Mouse (Mus musculus): ENCODE results near the gene Dsn1. TPM values are rescaled to one million over a fixed set of nuclear protein-coding genes. Genes with fewer than 3 reads are reported as not detected.
A peak's percentile ranks its signal among the peaks of the same experiment; 100 is the strongest.

The Dsn1 gene
- polyA plus RNA-seq, 1 experiment, result 40.8 TPM

- Histone ChIP-seq H3K9ac (ENCODE audit: low read depth, poor library complexity, severe bottlenecking) (no peak overlapping the region), H3K27ac (ENCODE audit: insufficient read depth, low read length) (no peak overlapping the region), H3K9me3 (replicated peaks; ENCODE audit: control insufficient read depth, insufficient read depth, low read length, poor library complexity, severe bottlenecking) (peaks cover 4% of the 10 kb centered on the region; the same call in 1 of the 2 replicates), H3K4me3 (ENCODE audit: low read depth, low read length) (no peak overlapping the region), H3K27me3 (ENCODE audit: control insufficient read depth, insufficient read depth, low read length, poor library complexity, severe bottlenecking) (no peaks in the 10 kb centered on the region), H3K36me3 (ENCODE audit: control insufficient read depth, insufficient read depth, low read length, poor library complexity, severe bottlenecking) (no peaks in the 10 kb centered on the region), H3K4me1 (ENCODE audit: control insufficient read depth, insufficient read depth, low read length) (peaks cover 2% of the 10 kb centered on the region)
- TF ChIP-seq CTCF (IDR thresholded peaks at IDR 0.05; ENCODE audit: low read depth, low read length) (no peak), POLR2A (IDR thresholded peaks at IDR 0.05; ENCODE audit: insufficient read depth, low read length) (no peak), EP300 (IDR thresholded peaks at IDR 0.05; ENCODE audit: insufficient read depth, low read depth, low read length) (no peak)
These were observed 36.6 kb upstream of the Dsn1 start for GRCm38 (mm10) chr2:157043556-157043955.

GRCm38 (mm10) chr2:157041421-157041820, 34.5 kb upstream of the Dsn1 start:
- no peaks in the 10 kb centered on the region for H3K36me3 ChIP-seq (ENCODE audit: control insufficient read depth, insufficient read depth, low read length, poor library complexity, severe bottlenecking)
- TF ChIP-seq CTCF (IDR thresholded peaks at IDR 0.05; ENCODE audit: low read depth, low read length) (no peak), EP300 (IDR thresholded peaks at IDR 0.05; ENCODE audit: insufficient read depth, low read depth, low read length) (no peak), POLR2A (IDR thresholded peaks at IDR 0.05; ENCODE audit: insufficient read depth, low read length) (no peak)
- H3K27me3 ChIP-seq (ENCODE audit: control insufficient read depth, insufficient read depth, low read length, poor library complexity, severe bottlenecking), result no peaks in the 10 kb centered on the region
- peaks cover 4% of the 10 kb centered on the region; the same call in 1 of the 2 replicates for H3K9me3 ChIP-seq (replicated peaks; ENCODE audit: control insufficient read depth, insufficient read depth, low read length, poor library complexity, severe bottlenecking)
- no peak overlapping the region for H3K9ac ChIP-seq (ENCODE audit: low read depth, poor library complexity, severe bottlenecking)
- H3K27ac ChIP-seq (ENCODE audit: insufficient read depth, low read length), result no peak overlapping the region
- H3K4me1 ChIP-seq (ENCODE audit: control insufficient read depth, insufficient read depth, low read length), result peaks cover 2% of the 10 kb centered on the region
- no peak overlapping the region for H3K4me3 ChIP-seq (ENCODE audit: low read depth, low read length)

- Histone ChIP-seq H3K9ac (ENCODE audit: low read depth, poor library complexity, severe bottlenecking) (no peak overlapping the region), H3K27me3 (ENCODE audit: control insufficient read depth, insufficient read depth, low read length, poor library complexity, severe bottlenecking) (no peaks in the 10 kb centered on the region), H3K4me1 (ENCODE audit: control insufficient read depth, insufficient read depth, low read length) (peaks cover 2% of the 10 kb centered on the region), H3K27ac (ENCODE audit: insufficient read depth, low read length) (no peak overlapping the region), H3K4me3 (ENCODE audit: low read depth, low read length) (peak overlapping the region; percentile 29), H3K36me3 (ENCODE audit: control insufficient read depth, insufficient read depth, low read length, poor library complexity, severe bottlenecking) (no peaks in the 10 kb centered on the region), H3K9me3 (replicated peaks; ENCODE audit: control insufficient read depth, insufficient read depth, low read length, poor library complexity, severe bottlenecking) (peaks cover 2% of the 10 kb centered on the region; the same call in 1 of the 2 replicates)
- TF ChIP-seq CTCF (IDR thresholded peaks at IDR 0.05; ENCODE audit: low read depth, low read length), result no peak
- TF ChIP-seq POLR2A (IDR thresholded peaks at IDR 0.05; ENCODE audit: insufficient read depth, low read length), result no peak
- TF ChIP-seq EP300 (IDR thresholded peaks at IDR 0.05; ENCODE audit: insufficient read depth, low read depth, low read length), result no peak
These were observed 33.7 kb upstream of the Dsn1 start for GRCm38 (mm10) chr2:157040649-157041046.

GRCm38 (mm10) chr2:157039900-157040648, 33.1 kb upstream of the Dsn1 start:
- Histone ChIP-seq H3K27me3 (ENCODE audit: control insufficient read depth, insufficient read depth, low read length, poor library complexity, severe bottlenecking) (no peaks in the 10 kb centered on the region), H3K4me1 (ENCODE audit: control insufficient read depth, insufficient read depth, low read length) (peaks cover 2% of the 10 kb centered on the region), H3K27ac (ENCODE audit: insufficient read depth, low read length) (no peak overlapping the region), H3K36me3 (ENCODE audit: control insufficient read depth, insufficient read depth, low read length, poor library complexity, severe bottlenecking) (no peaks in the 10 kb centered on the region), H3K4me3 (ENCODE audit: low read depth, low read length) (peak overlapping the region; percentile 31), H3K9me3 (replicated peaks; ENCODE audit: control insufficient read depth, insufficient read depth, low read length, poor library complexity, severe bottlenecking) (no peaks in the 10 kb centered on the region), H3K9ac (ENCODE audit: low read depth, poor library complexity, severe bottlenecking) (peak overlapping the region; percentile 3; the same call in 1 of the 2 replicates)
- TF ChIP-seq CTCF (IDR thresholded peaks at IDR 0.05; ENCODE audit: low read depth, low read length) (peak; percentile 55), EP300 (IDR thresholded peaks at IDR 0.05; ENCODE audit: insufficient read depth, low read depth, low read length) (no peak)

GRCm38 (mm10) chr2:157037303-157037702, 30.3 kb upstream of the Dsn1 start:
- Histone ChIP-seq H3K27ac (ENCODE audit: insufficient read depth, low read length) (no peak overlapping the region), H3K4me3 (ENCODE audit: low read depth, low read length) (no peak overlapping the region), H3K4me1 (ENCODE audit: control insufficient read depth, insufficient read depth, low read length) (peaks cover 2% of the 10 kb centered on the region), H3K36me3 (ENCODE audit: control insufficient read depth, insufficient read depth, low read length, poor library complexity, severe bottlenecking) (no peaks in the 10 kb centered on the region), H3K9ac (ENCODE audit: low read depth, poor library complexity, severe bottlenecking) (no peak overlapping the region), H3K27me3 (ENCODE audit: control insufficient read depth, insufficient read depth, low read length, poor library complexity, severe bottlenecking) (no peaks in the 10 kb centered on the region), H3K9me3 (replicated peaks; ENCODE audit: control insufficient read depth, insufficient read depth, low read length, poor library complexity, severe bottlenecking) (no peaks in the 10 kb centered on the region)
- TF ChIP-seq EP300 (IDR thresholded peaks at IDR 0.05; ENCODE audit: insufficient read depth, low read depth, low read length) (no peak), CTCF (IDR thresholded peaks at IDR 0.05; ENCODE audit: low read depth, low read length) (no peak)

- no peak overlapping the region for H3K27ac ChIP-seq (ENCODE audit: insufficient read depth, low read length)
- no peak overlapping the region for H3K9ac ChIP-seq (ENCODE audit: low read depth, poor library complexity, severe bottlenecking)
- H3K27me3 ChIP-seq (ENCODE audit: control insufficient read depth, insufficient read depth, low read length, poor library complexity, severe bottlenecking), result no peaks in the 10 kb centered on the region
- no peaks in the 10 kb centered on the region for H3K36me3 ChIP-seq (ENCODE audit: control insufficient read depth, insufficient read depth, low read length, poor library complexity, severe bottlenecking)
- peaks cover 2% of the 10 kb centered on the region for H3K4me1 ChIP-seq (ENCODE audit: control insufficient read depth, insufficient read depth, low read length)
- no peaks in the 10 kb centered on the region for H3K9me3 ChIP-seq (replicated peaks; ENCODE audit: control insufficient read depth, insufficient read depth, low read length, poor library complexity, severe bottlenecking)
- H3K4me3 ChIP-seq (ENCODE audit: low read depth, low read length), result no peak overlapping the region
- TF ChIP-seq CTCF (IDR thresholded peaks at IDR 0.05; ENCODE audit: low read depth, low read length) (no peak), POLR2A (IDR thresholded peaks at IDR 0.05; ENCODE audit: insufficient read depth, low read length) (no peak), EP300 (IDR thresholded peaks at IDR 0.05; ENCODE audit: insufficient read depth, low read depth, low read length) (no peak)
These were observed 29.4 kb upstream of the Dsn1 start for GRCm38 (mm10) chr2:157036400-157036799.
